Mouse (Mus musculus): ENCODE data around the gene Acmsd. TPM values are rescaled to one million over a fixed set of nuclear protein-coding genes. Genes with fewer than 3 reads are reported as not detected.

The Acmsd gene
- total RNA-seq, 1 experiment from 2014 or later, result 0.67 TPM

Other genes starting within 250 kb of the Acmsd start
- 10.5 to 15.2 TPM (median 12.4 TPM) in 3 replicates for gene Tmem163, start 49.9 kb upstream of the Acmsd start, total RNA-seq (2017)
- gene Ccnt2, start 44.8 kb downstream of the Acmsd start, total RNA-seq (2017), result 50.1 to 88.9 TPM (median 52.7 TPM) in 3 replicates
- 0.19 to 1.3 TPM (median 0.78 TPM) in 3 replicates for gene Map3k19, start 125.6 kb downstream of the Acmsd start, total RNA-seq (2017)
- gene Rab3gap1, start 139.4 kb downstream of the Acmsd start, total RNA-seq (2017), result 48.1 to 66.4 TPM (median 49.2 TPM) in 3 replicates

All from monocyte, adult 5-6 weeks (primary cell).